Mouse (Mus musculus): ENCODE measurements around the gene Coro1c.

- no peak for TF ChIP-seq POLR2A (IDR thresholded peaks at IDR 0.05; ENCODE audit: low read depth, low read length)
- no peak for TF ChIP-seq CTCF (IDR thresholded peaks at IDR 0.05; ENCODE audit: borderline replicate concordance, insufficient read depth, low read length)
Observed at GRCm38 (mm10) chr5:113918654-113919053, 10.1 kb upstream of the Coro1c start.

All from embryonic fibroblast, embryonic 13.5 days (primary cell).